Mouse (Mus musculus) C2C12 (cell line): ENCODE results near the gene Ino80b.

Experiments used
- CTCF ChIP-seq: IDR thresholded peaks from one replicate; pipeline ENCODE4 v1.5.1; 2011; ENCODE audit not compliant: control insufficient read depth, insufficient read depth, insufficient read length
- MAX ChIP-seq: IDR thresholded peaks from one replicate; pipeline ENCODE4 v1.6.1; 2011; ENCODE audit warnings: mild to moderate bottlenecking, control low read depth
- MYOG ChIP-seq: IDR thresholded peaks from one replicate; pipeline ENCODE4 v1.6.1; 2011; ENCODE audit not compliant: control insufficient read depth, insufficient read length; ENCODE audit errors: extremely low read depth

- TF ChIP-seq CTCF (no peak), MYOG (no peak), MAX (no peak)
Observed at GRCm38 (mm10) chr6:83095968-83096367, 29.3 kb downstream of the Ino80b start.
